Mouse (Mus musculus) midbrain, embryonic 14.5 days (tissue): ENCODE measurements at regions not wholly inside any gene's neighbourhood (a gene's known extent, or its start where the extent isn't known, plus 50 kb on each side); places are given as distances from the start of the nearest gene placed in this dataset.

Experiments
- ATAC-seq: fragments of 200-750 bp; cut with Nextera tagmentation; 2 replicates; pipeline ENCODE4 v1.8.0; 2017; ENCODE audit warnings: moderate number of reproducible peaks, moderate library complexity; ENCODE audit not compliant: low FRiP score, low TSS enrichment
- DNase-seq: peaks from one replicate; pipeline ENCODE4 v3.0.0-alpha.2; 2015
- H3K27ac ChIP-seq: fragments of 300-500 bp; sonication (generic); replicated peaks from 2 replicates; pipeline ENCODE4 v1.5.1; 2014; ENCODE audit warnings: mild to moderate bottlenecking, low read depth, low read length, moderate library complexity
- H3K27me3 ChIP-seq: fragments of 300-500 bp; sonication (generic); 2 replicates; pipeline ENCODE4 v1.6.1; 2014; ENCODE audit warnings: low read length, control low read depth, mixed read lengths; ENCODE audit not compliant: control insufficient read depth, insufficient read depth
- H3K36me3 ChIP-seq: fragments of 300-500 bp; sonication (generic); 2 replicates; pipeline ENCODE4 v1.6.1; 2014; ENCODE audit warnings: low read length, control low read depth; ENCODE audit not compliant: control insufficient read depth, insufficient read depth
- H3K4me1 ChIP-seq: fragments of 300-500 bp; sonication (generic); 2 replicates; pipeline ENCODE4 v1.6.1; 2014; ENCODE audit warnings: mild to moderate bottlenecking, antibody characterized with exemption, low read length, control low read depth; ENCODE audit not compliant: control insufficient read depth, insufficient read depth
- H3K4me2 ChIP-seq: fragments of 300-500 bp; sonication (generic); 2 replicates; pipeline ENCODE4 v1.6.1; 2014; ENCODE audit warnings: mild to moderate bottlenecking, low read length, moderate library complexity
- H3K4me3 ChIP-seq: fragments of 300-500 bp; sonication (generic); replicated peaks from 2 replicates; pipeline ENCODE4 v1.5.1; 2014; ENCODE audit warnings: low read depth, low read length
- H3K9ac ChIP-seq: fragments of 300-500 bp; sonication (generic); replicated peaks from 2 replicates; pipeline ENCODE4 v1.6.1; 2014; ENCODE audit warnings: mild to moderate bottlenecking, low read length, moderate library complexity
- H3K9me3 ChIP-seq: fragments of 300-500 bp; sonication (generic); 2 replicates; pipeline ENCODE4 v1.6.1; 2016; ENCODE audit warnings: low read length, control low read depth, mixed read lengths; ENCODE audit not compliant: control insufficient read depth
- WGBS: fragments of 180-500 bp; shearing (Covaris S2); extraction: QIAGEN DNeasy Blood & Tissue Kit; methylation state at CpG from one replicate; pipeline ENCODE4 v1.1.7; 2014; 5-methylcytosine and 5-hydroxymethylcytosine counted together

GRCm38 (mm10) chr5:9954652-9955051 lies 229.7 kb upstream of the Grm3 start:
- no peaks in the 10 kb centered on the region for H3K4me1 ChIP-seq
- WGBS = 11% methylated on average over 3 of the region's 3 CpGs
- ATAC-seq (peak; percentile 60; the same call in 1 of the 2 replicates), DNase-seq (peak; percentile 69)
- no peak overlapping the region for H3K4me2 ChIP-seq
- no peak overlapping the region for H3K4me3 ChIP-seq
- no peaks in the 10 kb centered on the region for H3K36me3 ChIP-seq
- H3K9ac ChIP-seq = no peak overlapping the region
- no peaks in the 10 kb centered on the region for H3K27me3 ChIP-seq
- no peak overlapping the region for H3K27ac ChIP-seq
- no peaks in the 10 kb centered on the region for H3K9me3 ChIP-seq

- no peak overlapping the region for H3K4me3 ChIP-seq
- H3K4me1 ChIP-seq = no peaks in the 10 kb centered on the region
- H3K9ac ChIP-seq = no peak overlapping the region
- H3K4me2 ChIP-seq = no peak overlapping the region
- 80% methylated on average over 2 of the region's 2 CpGs for WGBS
- DNase-seq (no peak), ATAC-seq (no peak)
- H3K36me3 ChIP-seq = no peaks in the 10 kb centered on the region
- no peak overlapping the region for H3K27ac ChIP-seq
- no peaks in the 10 kb centered on the region for H3K27me3 ChIP-seq
- no peaks in the 10 kb centered on the region for H3K9me3 ChIP-seq
Measured at GRCm38 (mm10) chr5:9938746-9939145, 213.8 kb upstream of the Grm3 start.

GRCm38 (mm10) chr5:9912936-9913335 lies 188.0 kb upstream of the Grm3 start:
- no peaks in the 10 kb centered on the region for H3K27me3 ChIP-seq
- no peak overlapping the region for H3K9ac ChIP-seq
- 72% methylated on average over 3 of the region's 3 CpGs for whole genome bisulfite sequencing
- H3K9me3 ChIP-seq = no peaks in the 10 kb centered on the region
- no peak overlapping the region for H3K4me2 ChIP-seq
- H3K36me3 ChIP-seq = no peaks in the 10 kb centered on the region
- ATAC-seq = no peak
- H3K27ac ChIP-seq = no peak overlapping the region
- H3K4me1 ChIP-seq = no peaks in the 10 kb centered on the region
- H3K4me3 ChIP-seq = no peak overlapping the region
- DNase-seq = no peak

GRCm38 (mm10) chr5:9911783-9912182 lies 186.8 kb upstream of the Grm3 start:
- Histone ChIP-seq H3K27ac (no peak overlapping the region), H3K4me3 (no peak overlapping the region), H3K36me3 (no peaks in the 10 kb centered on the region), H3K9ac (no peak overlapping the region), H3K9me3 (no peaks in the 10 kb centered on the region), H3K27me3 (no peaks in the 10 kb centered on the region), H3K4me1 (no peaks in the 10 kb centered on the region), H3K4me2 (no peak overlapping the region)
- no peak for ATAC-seq
- DNase-seq = no peak
- WGBS = 85% methylated on average over 1 of the region's 1 CpGs

- peak; percentile 41; the same call in 1 of the 2 replicates for ATAC-seq
- Histone ChIP-seq H3K27ac (no peak overlapping the region), H3K9ac (no peak overlapping the region), H3K36me3 (no peaks in the 10 kb centered on the region), H3K4me1 (no peaks in the 10 kb centered on the region), H3K27me3 (no peaks in the 10 kb centered on the region), H3K9me3 (no peaks in the 10 kb centered on the region), H3K4me3 (no peak overlapping the region), H3K4me2 (no peak overlapping the region)
- DNase-seq = no peak
Measured at GRCm38 (mm10) chr5:9911089-9911473, 186.1 kb upstream of the Grm3 start.

GRCm38 (mm10) chr5:9910452-9911088 lies 185.6 kb upstream of the Grm3 start:
- Histone ChIP-seq H3K27ac (no peak overlapping the region), H3K27me3 (no peaks in the 10 kb centered on the region), H3K36me3 (no peaks in the 10 kb centered on the region), H3K9ac (no peak overlapping the region), H3K4me1 (no peaks in the 10 kb centered on the region), H3K9me3 (no peaks in the 10 kb centered on the region), H3K4me3 (no peak overlapping the region), H3K4me2 (no peak overlapping the region)
- 33% methylated on average over 1 of the region's 1 CpGs for WGBS
- ATAC-seq (peak; percentile 57; the same call in 1 of the 2 replicates), DNase-seq (peak; percentile 25)

GRCm38 (mm10) chr5:9895297-9895696 lies 170.3 kb upstream of the Grm3 start:
- no peaks in the 10 kb centered on the region for H3K9me3 ChIP-seq
- H3K4me3 ChIP-seq = no peak overlapping the region
- no peaks in the 10 kb centered on the region for H3K4me1 ChIP-seq
- DNase-seq = no peak
- no peak overlapping the region for H3K9ac ChIP-seq
- 66% methylated on average over 2 of the region's 2 CpGs for WGBS
- H3K27ac ChIP-seq = no peak overlapping the region
- no peaks in the 10 kb centered on the region for H3K36me3 ChIP-seq
- no peaks in the 10 kb centered on the region for H3K27me3 ChIP-seq
- no peak for ATAC-seq
- H3K4me2 ChIP-seq = no peak overlapping the region

- DNase-seq (no peak), ATAC-seq (no peak)
- H3K36me3 ChIP-seq = no peaks in the 10 kb centered on the region
- no peak overlapping the region for H3K9ac ChIP-seq
- WGBS = 76% methylated on average over 1 of the region's 1 CpGs
- H3K4me3 ChIP-seq = no peak overlapping the region
- no peaks in the 10 kb centered on the region for H3K4me1 ChIP-seq
- no peaks in the 10 kb centered on the region for H3K9me3 ChIP-seq
- H3K27me3 ChIP-seq = no peaks in the 10 kb centered on the region
- H3K4me2 ChIP-seq = no peak overlapping the region
- H3K27ac ChIP-seq = no peak overlapping the region
Measured at GRCm38 (mm10) chr5:9878063-9878462, 153.1 kb upstream of the Grm3 start.

GRCm38 (mm10) chr5:9869091-9869490 lies 144.1 kb upstream of the Grm3 start:
- Histone ChIP-seq H3K4me3 (no peak overlapping the region), H3K27me3 (no peaks in the 10 kb centered on the region), H3K4me2 (no peak overlapping the region), H3K9ac (no peak overlapping the region), H3K27ac (no peak overlapping the region), H3K4me1 (no peaks in the 10 kb centered on the region), H3K36me3 (no peaks in the 10 kb centered on the region), H3K9me3 (no peaks in the 10 kb centered on the region)
- ATAC-seq (no peak), DNase-seq (no peak)
- 74% methylated on average over 4 of the region's 4 CpGs for WGBS
